Mouse (Mus musculus): ENCODE results near the gene Cdk6.
"Not testable (repeated sequence)": the region's sequence is repeated elsewhere in the genome, so short reads cannot be mapped to it uniquely, and the experiment has no call there.

Gene Cdk6

GRCm38 (mm10) chr5:3341111-3341911 is at the start of gene Cdk6:
Cdk6 (plus strand) TSS chr5:3341485.
- peak; percentile 66 to 67 for DNase-seq (ENCODE audit: low spot score in 2 of 2)

GRCm38 (mm10) chr5:3293666-3294065 is 47.6 kb upstream of the Cdk6 start:
- DNase-seq (ENCODE audit: low spot score in 2 of 2): no peak

- peak; percentile 18 to 32 for DNase-seq (ENCODE audit: low spot score in 2 of 2)
These were observed 40.4 kb upstream of the Cdk6 start for GRCm38 (mm10) chr5:3300801-3301457.

- DNase-seq (ENCODE audit: low spot score in 2 of 2): no peak
These were observed 39.8 kb upstream of the Cdk6 start for GRCm38 (mm10) chr5:3301535-3301934.

- DNase-seq (ENCODE audit: low spot score in 2 of 2): no peak
These were observed 37.4 kb upstream of the Cdk6 start for GRCm38 (mm10) chr5:3303876-3304275.

GRCm38 (mm10) chr5:3306146-3306545 is 35.1 kb upstream of the Cdk6 start:
- DNase-seq (ENCODE audit: low spot score in 2 of 2): no peak

- no peak for DNase-seq (ENCODE audit: low spot score in 2 of 2)
These were observed 32.2 kb upstream of the Cdk6 start for GRCm38 (mm10) chr5:3309122-3309521.

- no peak for DNase-seq (ENCODE audit: low spot score in 2 of 2)
These were observed 31.7 kb upstream of the Cdk6 start for GRCm38 (mm10) chr5:3309587-3309986.

GRCm38 (mm10) chr5:3311156-3311555 is 30.1 kb upstream of the Cdk6 start:
- not testable (repeated sequence) for DNase-seq (ENCODE audit: low spot score in 2 of 2)

GRCm38 (mm10) chr5:3317724-3318123 is 23.6 kb upstream of the Cdk6 start:
- DNase-seq (ENCODE audit: low spot score in 2 of 2): not testable (repeated sequence)

GRCm38 (mm10) chr5:3320225-3320624 is 21.1 kb upstream of the Cdk6 start:
- no peak for DNase-seq (ENCODE audit: low spot score in 2 of 2)

GRCm38 (mm10) chr5:3322052-3322451 is 19.2 kb upstream of the Cdk6 start:
- no peak for DNase-seq (ENCODE audit: low spot score in 2 of 2)

GRCm38 (mm10) chr5:3324116-3324515 is 17.2 kb upstream of the Cdk6 start:
- no peak for DNase-seq (ENCODE audit: low spot score in 2 of 2)

- DNase-seq (ENCODE audit: low spot score in 2 of 2): no peak
These were observed 11.9 kb upstream of the Cdk6 start for GRCm38 (mm10) chr5:3329361-3329760.

- DNase-seq (ENCODE audit: low spot score in 2 of 2): no peak
These were observed 10.4 kb upstream of the Cdk6 start for GRCm38 (mm10) chr5:3330932-3331331.

- not testable (repeated sequence) for DNase-seq (ENCODE audit: low spot score in 2 of 2)
These were observed 8.3 kb upstream of the Cdk6 start for GRCm38 (mm10) chr5:3333019-3333418.

GRCm38 (mm10) chr5:3340340-3341058 is 786 bp upstream of the Cdk6 start:
- peak in 1 of 2 experiments; percentile 8 for DNase-seq (ENCODE audit: low spot score in 2 of 2)

- peak; percentile 54 to 67 for DNase-seq (ENCODE audit: low spot score in 2 of 2)
These were observed 866 bp downstream of the Cdk6 start for GRCm38 (mm10) chr5:3341931-3342770.

GRCm38 (mm10) chr5:3342771-3343565 is 1.7 kb downstream of the Cdk6 start:
- DNase-seq (ENCODE audit: low spot score in 2 of 2): peak; percentile 42 to 53

GRCm38 (mm10) chr5:3343566-3344080 is 2.3 kb downstream of the Cdk6 start:
- peak; percentile 55 to 58 for DNase-seq (ENCODE audit: low spot score in 2 of 2)
